Mouse (Mus musculus): Measurements from ENCODE around the gene B9d1.

DNA sequence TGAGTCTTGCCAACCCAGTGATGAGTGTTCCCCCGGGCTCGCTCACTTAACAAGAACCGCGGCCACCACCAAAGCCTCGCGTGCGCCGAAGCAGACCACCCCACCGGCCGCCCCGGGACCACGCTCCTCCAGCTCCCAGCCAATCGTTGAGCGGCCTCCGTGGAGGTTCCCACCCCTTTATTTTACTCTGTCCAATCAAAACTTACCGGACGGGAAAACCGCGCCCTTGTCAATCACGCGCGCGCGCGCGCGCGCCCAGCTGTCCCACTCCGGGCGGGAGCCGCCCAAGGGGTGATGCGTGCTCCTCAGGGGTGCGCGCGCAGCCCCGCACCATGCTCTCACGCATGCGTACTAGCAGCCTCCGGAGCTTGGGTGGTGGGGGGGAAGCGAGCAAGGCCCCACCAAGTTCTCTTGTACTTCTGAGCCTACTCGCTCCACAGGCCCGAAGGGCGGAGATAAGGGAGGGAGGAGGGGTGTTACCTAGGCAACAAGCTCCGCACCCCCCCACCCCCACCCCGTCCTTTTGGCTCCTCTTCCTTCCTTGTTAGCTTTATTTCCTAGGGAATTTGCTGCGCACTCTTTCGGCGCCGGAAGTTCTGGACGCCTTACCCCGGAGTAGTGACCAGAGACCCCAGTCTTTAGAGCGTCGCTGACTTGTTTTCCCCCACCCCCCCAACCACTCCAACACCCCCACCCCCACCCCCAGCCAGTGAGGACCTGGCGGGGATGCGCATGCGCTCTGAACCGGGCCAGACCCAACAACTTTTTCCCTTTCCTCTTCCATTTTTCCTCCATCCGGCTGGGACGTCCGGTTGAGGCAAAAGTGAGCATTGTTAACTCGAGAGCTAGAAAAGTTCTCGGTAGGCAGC, 10.6 kb upstream of the B9d1 start, which contains the start of gene Mapk7:
- TF ChIP-seq ZC3H11A (IDR thresholded peaks at IDR 0.05; ENCODE audit: borderline replicate concordance, low read depth, low read length) = no peak
- TF ChIP-seq MAFK (IDR thresholded peaks at IDR 0.05; ENCODE audit: insufficient read depth, low read depth, low read length) = no peak

Data from ES-E14 (cell line).